Mouse (Mus musculus) spleen, postnatal 14 days (tissue): Measurements from ENCODE around the gene Trpc4ap.
A peak's percentile ranks its signal among the peaks of the same experiment; 100 is the strongest.
"Not testable (repeated sequence)": the region's sequence is repeated elsewhere in the genome, so short reads cannot be mapped to it uniquely, and the experiment has no call there.

ENCODE experiments used
- DNase-seq, 2 experiments: peaks; one replicate each; pipeline ENCODE4 v3.0.0; 2021 to 2022; ENCODE audit warnings: low spot score in 2 of 2

Gene Trpc4ap

GRCm38 (mm10) chr2:155691723-155692493 is at the start of gene Trpc4ap:
TSS of gene Trpc4ap (minus strand) at chr2:155692384.
- peak; percentile 97 to 98 for DNase-seq

DNA sequence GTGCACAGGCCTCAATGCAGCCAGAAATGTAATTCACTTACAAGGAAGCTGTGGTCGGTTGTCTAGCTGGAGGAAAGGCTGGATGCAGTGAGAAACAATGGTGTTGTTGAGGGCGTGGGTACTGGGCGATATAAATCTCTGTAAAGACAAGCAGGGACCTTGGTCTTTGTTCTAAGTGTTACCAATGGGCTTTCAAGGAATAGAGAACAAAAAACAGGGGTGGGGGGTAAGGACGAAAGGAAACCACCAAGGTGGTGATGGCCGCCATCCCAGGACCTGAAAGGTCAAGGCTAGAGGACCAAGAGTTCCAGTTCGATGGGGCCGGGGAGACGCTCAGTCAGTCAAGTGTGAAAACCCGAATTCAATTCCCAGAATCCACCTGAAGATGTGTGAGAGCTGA is 45.6 kb upstream of the Trpc4ap start:
- DNase-seq = no peak

- DNase-seq = no peak
Measured at GRCm38 (mm10) chr2:155736936-155737335, 44.8 kb upstream of the Trpc4ap start.

- DNase-seq = not testable (repeated sequence)
Measured at GRCm38 (mm10) chr2:155735766-155736165, 43.6 kb upstream of the Trpc4ap start, which contains the start of gene Gm17581. TSS of gene Gm17581 (minus strand) at chr2:155735866.

GRCm38 (mm10) chr2:155735080-155735479 is 42.9 kb upstream of the Trpc4ap start:
- no peak for DNase-seq

GRCm38 (mm10) chr2:155729158-155729645 is 37.0 kb upstream of the Trpc4ap start, which contains the start of gene Edem2:
TSS of gene Edem2 (minus strand) at chr2:155729475.
- DNase-seq = peak; percentile 76 to 85

GRCm38 (mm10) chr2:155728742-155729141 is 36.6 kb upstream of the Trpc4ap start:
- DNase-seq = no peak

DNA sequence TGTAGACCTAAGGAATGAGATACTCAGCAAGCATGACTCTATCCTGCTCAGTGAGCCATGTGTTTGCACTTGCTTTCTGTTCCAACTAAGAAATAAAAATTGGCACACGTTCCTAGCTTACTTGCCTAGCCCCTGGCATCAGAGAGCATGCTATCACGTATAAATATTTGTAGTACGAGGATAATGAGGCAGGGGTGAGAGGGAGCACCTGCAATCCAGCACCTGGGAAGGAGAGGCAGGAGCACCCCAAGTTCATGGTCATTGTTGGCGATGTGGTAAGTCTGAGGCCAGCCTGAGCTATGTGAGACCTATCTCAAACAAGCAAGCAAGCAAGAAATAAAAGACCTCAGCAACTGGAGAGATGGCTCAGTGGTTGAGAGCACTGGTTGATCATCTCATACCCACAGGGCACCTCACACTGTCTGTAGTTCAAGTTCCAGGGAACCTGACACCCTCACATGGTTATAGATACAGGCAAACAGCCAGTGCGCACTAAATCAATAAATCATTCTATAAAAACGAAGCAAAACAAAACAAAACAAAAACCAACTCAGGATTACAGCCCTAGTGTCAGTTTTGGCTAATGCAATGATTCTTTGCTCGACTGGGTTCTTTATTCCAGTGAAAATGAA is 35.7 kb upstream of the Trpc4ap start:
- no peak for DNase-seq

- no peak for DNase-seq
Measured at GRCm38 (mm10) chr2:155726302-155726701, 34.1 kb upstream of the Trpc4ap start.

DNA sequence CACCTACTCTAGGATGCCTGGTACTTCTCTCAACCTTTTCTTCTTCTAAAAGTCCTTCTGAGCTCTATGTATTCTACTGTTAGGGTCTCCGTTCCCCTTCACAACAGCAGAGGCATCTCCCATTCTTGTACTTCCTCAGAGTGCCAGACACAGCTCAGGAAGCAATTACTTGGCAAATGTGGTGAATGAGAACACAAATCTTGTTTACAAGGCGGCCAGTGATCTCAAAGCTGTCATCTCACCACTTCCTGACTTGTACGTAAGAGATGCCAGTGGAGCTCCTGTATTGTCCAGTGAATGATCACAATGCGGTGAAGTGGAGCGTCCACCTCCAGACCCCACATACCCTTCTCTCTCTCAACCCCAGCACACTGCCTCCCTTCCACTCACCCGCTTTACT is 32.3 kb upstream of the Trpc4ap start:
- DNase-seq = no peak

- DNase-seq = no peak
Measured at GRCm38 (mm10) chr2:155724036-155724435, 31.9 kb upstream of the Trpc4ap start.

DNA sequence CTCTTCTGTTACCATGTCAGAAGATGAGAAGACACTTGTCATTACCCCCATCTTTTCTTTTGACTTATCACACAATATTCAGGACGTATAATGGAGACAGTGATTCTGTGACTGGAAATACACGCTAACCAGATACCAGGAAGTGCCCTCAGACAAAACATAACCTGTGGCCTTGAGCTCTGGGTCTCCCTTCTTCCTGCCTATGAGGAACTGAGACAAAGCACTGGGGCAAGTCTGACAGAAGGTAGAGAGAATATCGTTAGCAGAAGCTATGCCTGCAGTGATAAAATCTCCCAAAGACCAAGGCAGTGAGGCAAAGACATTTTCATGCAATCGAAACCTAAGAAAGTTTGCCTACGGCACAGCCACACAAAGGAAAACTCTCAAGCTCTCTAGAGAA is 28.4 kb upstream of the Trpc4ap start:
- no peak for DNase-seq

- DNase-seq = no peak
Measured at GRCm38 (mm10) chr2:155717082-155717990, 25.2 kb upstream of the Trpc4ap start.

DNA sequence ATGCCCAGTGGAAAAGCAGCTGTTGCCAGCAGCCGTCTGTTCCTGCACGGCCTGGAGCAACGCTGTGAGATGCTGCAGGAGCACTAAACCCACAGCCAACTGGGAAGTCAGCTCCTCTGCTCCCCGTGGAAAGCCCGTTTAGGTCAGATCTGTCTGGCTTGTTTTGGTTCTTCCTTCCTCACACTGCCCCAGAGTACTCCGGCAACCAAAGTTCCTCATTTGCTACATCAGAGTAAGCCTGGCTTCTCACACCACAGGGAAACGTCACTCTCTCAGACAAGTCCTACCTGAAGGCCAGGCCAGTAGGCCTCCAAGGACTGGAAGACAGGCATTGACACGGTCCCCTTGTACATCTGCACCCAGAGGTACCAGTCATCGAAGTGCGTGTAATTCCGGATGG is 18.4 kb upstream of the Trpc4ap start:
- DNase-seq = no peak

- no peak for DNase-seq
Measured at GRCm38 (mm10) chr2:155707251-155707650, 15.1 kb upstream of the Trpc4ap start.

DNA sequence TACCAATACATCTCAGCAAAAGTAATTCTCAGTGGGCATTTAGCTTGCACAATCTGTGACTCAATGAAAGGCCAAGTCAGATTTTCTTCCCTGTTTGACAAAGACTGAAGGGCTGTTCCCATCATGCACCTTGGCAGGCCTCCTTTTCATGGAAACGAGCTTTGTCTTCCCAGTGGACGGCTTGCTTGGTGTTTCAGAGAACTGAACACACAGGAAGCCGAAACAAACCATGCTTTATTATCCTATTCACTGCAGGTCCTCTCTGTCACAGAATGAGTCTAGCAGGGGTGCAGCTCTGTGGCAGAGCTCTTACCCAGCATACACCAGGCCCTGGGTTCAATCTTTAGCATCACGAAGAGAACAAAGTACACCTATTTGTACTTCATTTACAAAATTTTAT is 11.4 kb upstream of the Trpc4ap start:
- DNase-seq = no peak

GRCm38 (mm10) chr2:155701399-155701919 is 9.3 kb upstream of the Trpc4ap start:
- no peak for DNase-seq

DNA sequence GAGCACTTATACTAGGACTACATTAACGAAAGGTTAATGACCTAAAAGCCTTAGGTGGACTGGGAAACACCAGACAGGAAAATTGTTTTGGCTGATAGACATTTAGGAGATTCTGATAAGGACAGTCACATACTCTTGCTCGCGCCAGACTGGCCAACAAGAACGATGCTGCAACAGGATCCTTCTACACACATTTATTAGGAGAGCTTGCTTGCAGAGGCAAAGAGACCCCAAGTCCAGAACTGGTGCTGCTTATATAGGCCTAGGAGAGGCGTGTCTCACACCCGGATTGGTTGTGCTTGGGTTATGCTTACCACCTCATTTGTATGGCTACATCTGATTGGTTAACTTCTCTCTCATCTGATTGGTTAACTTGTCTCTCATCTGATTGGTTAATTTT is 6.3 kb upstream of the Trpc4ap start:
- DNase-seq = not testable (repeated sequence)

DNA sequence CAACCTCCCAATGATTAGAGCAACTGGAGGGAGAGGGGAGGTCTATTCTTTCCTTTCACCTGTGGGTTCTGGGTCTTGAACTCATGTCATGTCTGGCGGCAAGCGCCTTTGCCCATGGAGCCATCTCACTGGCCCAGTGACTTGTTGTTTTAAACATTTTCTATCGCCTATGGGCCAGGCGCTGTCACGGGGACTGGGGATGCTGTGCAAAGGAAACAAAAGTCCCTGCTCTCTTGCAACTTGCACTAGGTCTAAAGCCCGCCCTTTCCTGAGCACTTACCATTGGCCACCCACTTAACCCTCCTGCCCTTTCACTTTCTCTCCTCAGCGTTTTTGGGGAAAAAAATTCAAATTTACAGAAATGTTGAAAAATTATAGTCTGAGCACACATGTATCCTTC is 4.7 kb upstream of the Trpc4ap start:
- DNase-seq = no peak

GRCm38 (mm10) chr2:155696091-155696558 is 3.9 kb upstream of the Trpc4ap start:
- peak; percentile 68 to 81 for DNase-seq

- DNase-seq = no peak
Measured at GRCm38 (mm10) chr2:155695316-155695715, 3.1 kb upstream of the Trpc4ap start.

GRCm38 (mm10) chr2:155694564-155694963 is 2.4 kb upstream of the Trpc4ap start:
- DNase-seq = no peak
